Mouse (Mus musculus) spleen, adult 2 months (tissue): ENCODE results near the gene Ankrd44.

Experiments used
- CTCF ChIP-seq: fragments of 200-500 bp; IDR thresholded peaks from 2 replicates; pipeline ENCODE4 v1.5.1; 2011; ENCODE audit warnings: mild to moderate bottlenecking, inconsistent platforms; ENCODE audit not compliant: insufficient read depth, insufficient read length, insufficient replicate concordance; ENCODE audit errors: extremely low read depth
- POLR2A ChIP-seq: fragments of 200-500 bp; IDR thresholded peaks from 2 replicates; pipeline ENCODE4 v1.6.1; 2011; ENCODE audit warnings: low read depth, low read length, inconsistent platforms

DNA sequence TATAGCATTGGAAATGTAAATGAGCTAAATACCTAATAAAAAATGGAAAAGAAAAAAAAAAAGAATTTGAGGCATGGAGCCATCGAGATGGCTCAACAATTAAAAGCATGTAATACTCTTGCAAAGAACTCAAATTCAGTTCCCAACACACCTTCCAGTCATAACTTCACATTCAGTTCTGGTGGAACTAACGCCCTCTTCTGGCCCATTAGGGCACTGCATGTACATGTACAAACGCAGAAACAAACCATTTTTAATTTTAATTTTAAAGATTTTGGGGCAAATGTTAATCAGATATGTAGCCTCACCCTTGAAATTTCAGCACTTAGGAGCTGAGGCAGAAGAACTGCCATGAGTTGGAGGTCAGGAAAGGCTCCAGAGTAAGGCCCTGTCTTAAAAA, 32.3 kb upstream of the Ankrd44 start:
- TF ChIP-seq CTCF (no peak), POLR2A (no peak)
